Mouse (Mus musculus): ENCODE measurements at regions not wholly inside any gene's neighbourhood (a gene's known extent, or its start where the extent isn't known, plus 50 kb on each side); places are given as distances from the start of the nearest gene placed in this dataset.

DNA sequence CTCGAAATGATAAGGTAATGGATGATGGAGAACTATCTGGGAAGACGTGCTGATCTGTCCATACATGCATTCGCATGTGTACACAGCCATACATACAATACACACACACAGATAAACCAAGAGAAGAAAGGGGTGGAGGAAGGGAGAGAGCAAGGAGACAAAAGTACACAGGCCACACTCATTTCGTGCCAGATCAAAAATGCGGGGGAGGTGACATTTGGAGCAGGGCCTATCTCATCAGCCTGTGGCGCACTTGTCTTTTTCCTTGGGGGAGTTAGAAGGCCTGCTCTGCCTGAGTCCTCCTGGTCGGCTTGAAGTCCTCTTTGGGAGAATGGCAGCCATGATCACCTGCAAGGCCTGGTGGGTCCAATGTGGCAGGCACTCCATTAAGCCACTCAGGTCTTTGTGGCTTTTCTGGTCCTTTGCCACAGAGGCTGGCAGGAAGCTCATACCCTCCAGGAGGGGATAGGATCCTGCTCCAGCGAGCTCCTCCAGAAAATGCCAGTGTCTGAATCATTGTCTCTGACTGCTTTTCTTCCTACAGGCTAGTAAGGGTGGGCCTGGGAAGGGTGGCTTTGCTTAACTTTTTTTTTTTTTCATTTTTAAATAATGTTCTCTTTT lies 203.0 kb upstream of the Spdye4c start:
- Histone ChIP-seq H3K4me3 (ENCODE audit: low read depth, low read length) (no peak overlapping the region), H3K27me3 (replicated peaks; ENCODE audit: control insufficient read depth, insufficient read depth, low read length) (peaks cover 3% of the 10 kb centered on the region; the same call in 1 of the 2 replicates), H3K9ac (ENCODE audit: low read depth, low read length) (no peak overlapping the region), H3K9me3 (ENCODE audit: control insufficient read depth, low read length) (no peaks in the 10 kb centered on the region), H3K36me3 (ENCODE audit: control insufficient read depth, insufficient read depth, low read length) (no peaks in the 10 kb centered on the region), H3K4me1 (ENCODE audit: control insufficient read depth, insufficient read depth, low read length) (peaks cover 7% of the 10 kb centered on the region; the same call in 1 of the 2 replicates), H3K4me2 (ENCODE audit: low read depth, low read length) (no peak overlapping the region), H3K27ac (replicated peaks; ENCODE audit: low read depth, low read length) (no peak overlapping the region)
- ATAC-seq (ENCODE audit: low read depth): no peak
- no peak for DNase-seq (ENCODE audit: low spot score)
- WGBS: 87% methylated on average over 8 of the region's 8 CpGs

DNA sequence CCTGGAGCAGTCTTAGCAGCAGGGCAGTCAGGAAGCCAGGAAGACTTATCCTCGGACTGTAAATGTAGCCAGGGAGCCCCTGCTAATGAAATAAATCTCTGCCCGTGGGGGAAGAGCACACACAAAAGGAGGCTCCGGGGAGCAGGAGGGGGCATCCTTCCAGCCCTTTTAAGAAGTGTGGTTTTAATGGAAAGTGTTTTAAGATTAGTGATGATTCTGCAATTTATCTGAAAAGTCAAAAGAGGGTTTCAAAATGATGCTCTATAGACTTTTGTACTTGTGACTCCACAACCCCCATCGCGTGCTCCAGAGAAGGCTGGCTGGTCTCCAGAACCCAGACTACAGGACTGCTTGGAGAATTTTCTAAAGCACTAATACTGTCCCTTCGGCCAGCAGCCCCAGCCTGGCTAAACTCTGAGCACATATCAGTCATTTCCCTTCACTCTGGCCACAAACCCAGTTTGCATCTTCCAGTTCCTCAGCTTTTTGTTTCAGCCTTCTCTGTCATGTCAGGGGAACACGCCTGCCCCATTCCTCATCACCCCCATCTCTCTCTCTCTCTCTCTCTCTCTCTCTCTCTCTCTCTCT lies 202.0 kb upstream of the Spdye4c start:
- no peaks in the 10 kb centered on the region for H3K36me3 ChIP-seq (ENCODE audit: control insufficient read depth, insufficient read depth, low read length)
- H3K4me2 ChIP-seq (ENCODE audit: low read depth, low read length): no peak overlapping the region
- ATAC-seq (ENCODE audit: low read depth) (no peak), DNase-seq (ENCODE audit: low spot score) (no peak)
- H3K9ac ChIP-seq (ENCODE audit: low read depth, low read length): no peak overlapping the region
- no peak overlapping the region for H3K27ac ChIP-seq (replicated peaks; ENCODE audit: low read depth, low read length)
- peaks cover 3% of the 10 kb centered on the region; the same call in 1 of the 2 replicates for H3K27me3 ChIP-seq (replicated peaks; ENCODE audit: control insufficient read depth, insufficient read depth, low read length)
- no peak overlapping the region for H3K4me3 ChIP-seq (ENCODE audit: low read depth, low read length)
- WGBS: 21% methylated on average over 7 of the region's 7 CpGs
- H3K4me1 ChIP-seq (ENCODE audit: control insufficient read depth, insufficient read depth, low read length): peaks cover 13% of the 10 kb centered on the region; the same call in 1 of the 2 replicates
- no peaks in the 10 kb centered on the region for H3K9me3 ChIP-seq (ENCODE audit: control insufficient read depth, low read length)

DNA sequence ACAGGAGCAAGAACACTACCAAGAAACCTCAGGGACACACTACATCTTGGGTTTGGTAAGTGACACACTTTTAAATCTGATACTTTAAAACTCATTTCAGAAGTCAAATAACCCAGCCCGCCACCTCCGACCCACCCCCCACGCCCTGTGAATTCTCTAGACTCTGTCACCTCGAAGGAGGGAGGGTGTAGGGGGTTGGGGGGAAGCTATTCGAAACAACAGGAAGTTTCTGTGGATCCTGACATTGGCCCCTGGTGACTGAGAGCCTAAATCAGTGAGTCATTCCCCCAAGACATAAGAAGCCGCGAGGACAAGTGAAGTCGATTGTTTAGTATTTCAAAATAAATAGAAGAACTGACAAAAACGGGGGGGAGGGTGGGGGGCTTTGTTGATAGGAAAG lies 198.7 kb upstream of the Spdye4c start:
- no peaks in the 10 kb centered on the region for H3K9me3 ChIP-seq (ENCODE audit: control insufficient read depth, low read length)
- peaks cover 7% of the 10 kb centered on the region; the same call in 1 of the 2 replicates for H3K27me3 ChIP-seq (replicated peaks; ENCODE audit: control insufficient read depth, insufficient read depth, low read length)
- no peak overlapping the region for H3K9ac ChIP-seq (ENCODE audit: low read depth, low read length)
- DNase-seq (ENCODE audit: low spot score) (no peak), ATAC-seq (ENCODE audit: low read depth) (no peak)
- H3K4me1 ChIP-seq (ENCODE audit: control insufficient read depth, insufficient read depth, low read length): peaks cover 13% of the 10 kb centered on the region; the same call in 1 of the 2 replicates
- WGBS: 13% methylated on average over 9 of the region's 9 CpGs
- H3K36me3 ChIP-seq (ENCODE audit: control insufficient read depth, insufficient read depth, low read length): no peaks in the 10 kb centered on the region
- H3K4me3 ChIP-seq (ENCODE audit: low read depth, low read length): no peak overlapping the region
- no peak overlapping the region for H3K4me2 ChIP-seq (ENCODE audit: low read depth, low read length)
- no peak overlapping the region for H3K27ac ChIP-seq (replicated peaks; ENCODE audit: low read depth, low read length)

DNA sequence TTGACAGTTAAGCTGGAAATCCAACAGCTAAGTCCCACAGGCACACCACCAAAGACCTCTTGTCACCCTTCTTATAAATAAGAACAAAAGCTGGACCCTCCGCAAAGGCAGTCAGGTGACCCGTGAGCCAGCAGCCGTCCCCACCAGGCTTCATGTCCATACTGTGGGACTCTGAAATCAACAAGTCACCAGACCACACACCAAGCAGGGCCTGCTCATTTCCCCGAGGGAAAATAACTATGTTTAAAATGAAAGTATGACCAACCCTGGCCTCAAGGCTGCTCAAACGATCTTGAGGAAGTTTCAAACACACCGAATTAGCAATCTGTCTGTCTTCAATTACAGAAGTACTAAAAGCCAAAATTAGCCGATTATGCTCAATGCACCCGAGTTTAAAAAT lies 197.6 kb upstream of the Spdye4c start:
- no peak overlapping the region for H3K9ac ChIP-seq (ENCODE audit: low read depth, low read length)
- DNase-seq (ENCODE audit: low spot score): no peak
- ATAC-seq (ENCODE audit: low read depth): no peak
- no peaks in the 10 kb centered on the region for H3K9me3 ChIP-seq (ENCODE audit: control insufficient read depth, low read length)
- no peak overlapping the region for H3K27ac ChIP-seq (replicated peaks; ENCODE audit: low read depth, low read length)
- peaks cover 13% of the 10 kb centered on the region; the same call in 1 of the 2 replicates for H3K4me1 ChIP-seq (ENCODE audit: control insufficient read depth, insufficient read depth, low read length)
- no peaks in the 10 kb centered on the region for H3K36me3 ChIP-seq (ENCODE audit: control insufficient read depth, insufficient read depth, low read length)
- no peak overlapping the region for H3K4me3 ChIP-seq (ENCODE audit: low read depth, low read length)
- peaks cover 7% of the 10 kb centered on the region; the same call in 1 of the 2 replicates for H3K27me3 ChIP-seq (replicated peaks; ENCODE audit: control insufficient read depth, insufficient read depth, low read length)
- H3K4me2 ChIP-seq (ENCODE audit: low read depth, low read length): no peak overlapping the region
- WGBS: 24% methylated on average over 8 of the region's 8 CpGs

DNA sequence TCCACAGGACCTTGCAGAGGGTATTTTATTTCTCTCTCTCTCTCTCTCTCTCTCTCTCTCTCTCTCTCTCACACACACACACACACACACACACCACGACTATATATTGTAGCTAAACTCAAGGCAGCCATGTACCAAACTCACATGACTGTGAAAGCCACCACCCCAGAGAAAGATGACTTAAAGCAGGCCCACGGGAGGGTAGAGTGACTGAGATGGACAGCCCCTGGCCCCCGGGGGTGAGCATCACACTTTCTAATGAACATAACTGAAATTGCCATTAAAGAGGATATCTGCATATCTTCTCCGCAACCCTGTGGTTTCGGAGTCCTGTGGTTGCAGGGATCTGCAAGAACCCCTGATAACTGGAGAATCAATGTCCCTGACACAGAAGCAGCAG lies 197.1 kb upstream of the Spdye4c start:
- Histone ChIP-seq H3K4me3 (ENCODE audit: low read depth, low read length) (no peak overlapping the region), H3K27ac (replicated peaks; ENCODE audit: low read depth, low read length) (no peak overlapping the region), H3K27me3 (replicated peaks; ENCODE audit: control insufficient read depth, insufficient read depth, low read length) (peaks cover 7% of the 10 kb centered on the region; the same call in 1 of the 2 replicates), H3K4me2 (ENCODE audit: low read depth, low read length) (no peak overlapping the region), H3K9me3 (ENCODE audit: control insufficient read depth, low read length) (no peaks in the 10 kb centered on the region), H3K36me3 (ENCODE audit: control insufficient read depth, insufficient read depth, low read length) (no peaks in the 10 kb centered on the region), H3K9ac (ENCODE audit: low read depth, low read length) (no peak overlapping the region), H3K4me1 (ENCODE audit: control insufficient read depth, insufficient read depth, low read length) (peaks cover 8% of the 10 kb centered on the region; the same call in 1 of the 2 replicates)
- 75% methylated on average over 5 of the region's 5 CpGs for WGBS
- no peak for ATAC-seq (ENCODE audit: low read depth)
- DNase-seq (ENCODE audit: low spot score): no peak

DNA sequence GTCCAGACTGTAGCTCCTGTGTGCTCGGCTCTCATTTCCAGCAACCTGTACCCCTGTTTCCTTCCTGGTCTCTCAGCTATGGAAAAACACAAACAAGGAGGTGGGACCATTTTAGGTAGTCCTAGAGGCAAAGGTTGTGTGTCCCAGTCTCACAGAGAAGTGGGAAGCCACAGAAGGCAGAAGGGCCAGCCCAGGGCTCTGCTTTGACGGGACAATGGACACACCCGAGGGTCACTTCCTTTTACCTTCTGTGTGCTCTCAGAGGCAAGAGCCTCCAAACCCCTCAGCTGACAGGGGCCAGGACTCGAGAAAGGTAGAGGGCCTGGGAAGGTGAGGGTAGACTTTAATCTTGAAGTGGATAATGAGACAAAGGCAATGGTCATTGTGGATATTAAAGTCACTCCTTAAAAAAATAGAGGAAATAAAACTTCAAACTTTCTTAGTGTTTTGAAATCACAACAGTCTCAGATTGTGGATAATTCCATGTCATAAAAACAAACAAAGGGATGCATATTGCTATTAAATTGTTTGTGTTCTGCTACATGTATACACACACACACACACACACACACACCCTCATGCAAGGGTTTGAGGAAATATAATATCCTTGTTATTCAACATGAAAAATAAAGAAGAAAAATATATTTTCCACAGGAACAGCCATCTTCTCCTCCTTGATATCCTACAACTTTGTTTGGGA lies 195.6 kb upstream of the Spdye4c start:
- H3K36me3 ChIP-seq (ENCODE audit: control insufficient read depth, insufficient read depth, low read length): no peaks in the 10 kb centered on the region
- 54% methylated on average over 4 of the region's 4 CpGs for WGBS
- no peak overlapping the region for H3K4me3 ChIP-seq (ENCODE audit: low read depth, low read length)
- H3K4me2 ChIP-seq (ENCODE audit: low read depth, low read length): no peak overlapping the region
- H3K27ac ChIP-seq (replicated peaks; ENCODE audit: low read depth, low read length): no peak overlapping the region
- H3K27me3 ChIP-seq (replicated peaks; ENCODE audit: control insufficient read depth, insufficient read depth, low read length): peaks cover 7% of the 10 kb centered on the region; the same call in 1 of the 2 replicates
- DNase-seq (ENCODE audit: low spot score) (no peak), ATAC-seq (ENCODE audit: low read depth) (peak; percentile 5; the same call in 1 of the 2 replicates)
- no peaks in the 10 kb centered on the region for H3K9me3 ChIP-seq (ENCODE audit: control insufficient read depth, low read length)
- peaks cover 5% of the 10 kb centered on the region; the same call in 1 of the 2 replicates for H3K4me1 ChIP-seq (ENCODE audit: control insufficient read depth, insufficient read depth, low read length)
- H3K9ac ChIP-seq (ENCODE audit: low read depth, low read length): no peak overlapping the region

DNA sequence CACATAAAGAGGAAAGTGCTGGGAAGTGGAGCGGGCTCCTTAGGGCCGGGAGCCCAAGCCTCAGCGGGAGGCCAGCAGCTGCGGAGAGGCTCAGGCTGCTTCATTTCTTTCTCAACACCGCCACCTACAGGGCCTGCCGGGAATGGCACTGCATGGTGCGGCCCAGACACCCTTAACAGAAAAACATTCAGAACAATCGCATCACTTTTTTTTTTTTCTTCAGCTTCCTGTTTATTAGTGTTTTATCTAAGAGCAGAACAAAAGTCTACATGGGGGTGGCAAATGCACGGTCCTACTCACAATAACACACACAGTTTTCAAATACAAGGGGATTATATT lies 195.0 kb upstream of the Spdye4c start:
- Histone ChIP-seq H3K36me3 (ENCODE audit: control insufficient read depth, insufficient read depth, low read length) (no peaks in the 10 kb centered on the region), H3K4me2 (ENCODE audit: low read depth, low read length) (no peak overlapping the region), H3K27me3 (replicated peaks; ENCODE audit: control insufficient read depth, insufficient read depth, low read length) (peaks cover 7% of the 10 kb centered on the region; the same call in 1 of the 2 replicates), H3K9me3 (ENCODE audit: control insufficient read depth, low read length) (no peaks in the 10 kb centered on the region), H3K4me3 (ENCODE audit: low read depth, low read length) (no peak overlapping the region), H3K27ac (replicated peaks; ENCODE audit: low read depth, low read length) (no peak overlapping the region), H3K4me1 (ENCODE audit: control insufficient read depth, insufficient read depth, low read length) (peaks cover 5% of the 10 kb centered on the region; the same call in 1 of the 2 replicates), H3K9ac (ENCODE audit: low read depth, low read length) (no peak overlapping the region)
- 3% methylated on average over 9 of the region's 9 CpGs for WGBS
- DNase-seq (ENCODE audit: low spot score): peak; percentile 91
- ATAC-seq (ENCODE audit: low read depth): peak; percentile 92

DNA sequence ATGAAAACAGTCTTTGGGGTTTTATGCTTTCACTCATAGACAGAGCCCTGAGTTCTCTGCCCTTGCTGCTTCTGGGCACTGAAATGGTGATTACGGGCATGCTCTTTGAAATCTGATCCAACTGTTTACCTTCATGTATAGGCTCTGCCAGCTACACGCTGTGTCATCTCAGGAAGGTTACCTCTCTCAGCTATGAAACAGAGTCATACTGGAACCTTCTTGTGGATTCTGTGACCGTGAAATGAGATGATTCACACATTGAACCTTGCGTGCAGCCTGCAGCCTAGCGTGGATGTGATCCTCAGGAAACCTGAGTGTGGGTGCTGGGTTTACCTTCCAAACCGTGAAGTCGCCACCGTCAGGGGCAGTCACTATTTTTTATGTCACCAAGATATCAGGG lies 189.7 kb upstream of the Spdye4c start:
- no peaks in the 10 kb centered on the region for H3K36me3 ChIP-seq (ENCODE audit: control insufficient read depth, insufficient read depth, low read length)
- no peak overlapping the region for H3K4me3 ChIP-seq (ENCODE audit: low read depth, low read length)
- 64% methylated on average over 8 of the region's 8 CpGs for WGBS
- H3K4me2 ChIP-seq (ENCODE audit: low read depth, low read length): no peak overlapping the region
- ATAC-seq (ENCODE audit: low read depth) (no peak), DNase-seq (ENCODE audit: low spot score) (no peak)
- H3K27me3 ChIP-seq (replicated peaks; ENCODE audit: control insufficient read depth, insufficient read depth, low read length): no peaks in the 10 kb centered on the region
- peaks cover 17% of the 10 kb centered on the region for H3K4me1 ChIP-seq (ENCODE audit: control insufficient read depth, insufficient read depth, low read length)
- H3K9ac ChIP-seq (ENCODE audit: low read depth, low read length): no peak overlapping the region
- no peak overlapping the region for H3K27ac ChIP-seq (replicated peaks; ENCODE audit: low read depth, low read length)
- no peaks in the 10 kb centered on the region for H3K9me3 ChIP-seq (ENCODE audit: control insufficient read depth, low read length)

Data from embryonic facial prominence, embryonic 14.5 days (tissue).